Mouse (Mus musculus): ENCODE measurements around the gene Sgcd. TPM values are rescaled to one million over a fixed set of nuclear protein-coding genes. Genes with fewer than 3 reads are reported as not detected.
A peak's percentile ranks its signal among the peaks of the same experiment; 100 is the strongest.

The Sgcd gene
- polyA plus RNA-seq, 1 experiment from 2014 or later, result 3.0 TPM

GRCm38 (mm10) chr11:47073538-47073937 is 915.2 kb downstream of the Sgcd start:
- no peak overlapping the region for H3K27ac ChIP-seq (ENCODE audit: low read length)
- no peak for ATAC-seq (ENCODE audit: low read depth)
- no peak overlapping the region for H3K4me2 ChIP-seq (ENCODE audit: low read depth, low read length)
- H3K36me3 ChIP-seq (ENCODE audit: control insufficient read depth, insufficient read depth, low read length), result no peaks in the 10 kb centered on the region
- WGBS, result 29% methylated on average over 1 of the region's 1 CpGs
- no peak overlapping the region for H3K9ac ChIP-seq (ENCODE audit: low read length)
- H3K9me3 ChIP-seq (ENCODE audit: control insufficient read depth, low read length), result no peaks in the 10 kb centered on the region
- H3K27me3 ChIP-seq (ENCODE audit: control insufficient read depth, insufficient read depth, low read depth, low read length), result no peaks in the 10 kb centered on the region
- no peaks in the 10 kb centered on the region for H3K4me1 ChIP-seq (replicated peaks; ENCODE audit: control insufficient read depth, insufficient read depth, low read length)
- H3K4me3 ChIP-seq (ENCODE audit: low read length), result no peak overlapping the region

DNA sequence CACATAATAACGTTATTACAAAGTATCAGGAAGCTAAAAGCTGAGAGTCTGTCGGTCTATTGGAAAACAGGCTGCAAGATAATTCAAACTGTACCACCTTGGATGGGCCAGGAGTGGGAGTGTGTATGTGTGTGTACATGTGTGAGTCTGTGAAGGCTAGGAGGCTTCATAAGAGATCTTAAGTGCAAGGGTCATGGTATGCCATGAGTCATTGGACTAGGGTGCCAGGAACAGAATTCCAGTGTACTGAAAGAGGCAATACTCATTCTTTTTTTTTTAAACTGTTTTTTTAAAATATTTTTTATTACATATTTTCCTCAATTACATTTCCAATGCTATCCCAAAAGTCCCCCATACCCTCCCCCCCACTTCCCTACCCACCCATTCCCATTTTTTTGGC is 917.6 kb downstream of the Sgcd start:
- Histone ChIP-seq H3K36me3 (ENCODE audit: control insufficient read depth, insufficient read depth, low read length) (no peaks in the 10 kb centered on the region), H3K4me2 (ENCODE audit: low read depth, low read length) (no peak overlapping the region), H3K4me1 (replicated peaks; ENCODE audit: control insufficient read depth, insufficient read depth, low read length) (no peaks in the 10 kb centered on the region), H3K27ac (ENCODE audit: low read length) (no peak overlapping the region), H3K9ac (ENCODE audit: low read length) (no peak overlapping the region), H3K4me3 (ENCODE audit: low read length) (no peak overlapping the region), H3K9me3 (ENCODE audit: control insufficient read depth, low read length) (no peaks in the 10 kb centered on the region), H3K27me3 (ENCODE audit: control insufficient read depth, insufficient read depth, low read depth, low read length) (no peaks in the 10 kb centered on the region)
- 82% methylated on average over 2 of the region's 2 CpGs for WGBS
- no peak for ATAC-seq (ENCODE audit: low read depth)

DNA sequence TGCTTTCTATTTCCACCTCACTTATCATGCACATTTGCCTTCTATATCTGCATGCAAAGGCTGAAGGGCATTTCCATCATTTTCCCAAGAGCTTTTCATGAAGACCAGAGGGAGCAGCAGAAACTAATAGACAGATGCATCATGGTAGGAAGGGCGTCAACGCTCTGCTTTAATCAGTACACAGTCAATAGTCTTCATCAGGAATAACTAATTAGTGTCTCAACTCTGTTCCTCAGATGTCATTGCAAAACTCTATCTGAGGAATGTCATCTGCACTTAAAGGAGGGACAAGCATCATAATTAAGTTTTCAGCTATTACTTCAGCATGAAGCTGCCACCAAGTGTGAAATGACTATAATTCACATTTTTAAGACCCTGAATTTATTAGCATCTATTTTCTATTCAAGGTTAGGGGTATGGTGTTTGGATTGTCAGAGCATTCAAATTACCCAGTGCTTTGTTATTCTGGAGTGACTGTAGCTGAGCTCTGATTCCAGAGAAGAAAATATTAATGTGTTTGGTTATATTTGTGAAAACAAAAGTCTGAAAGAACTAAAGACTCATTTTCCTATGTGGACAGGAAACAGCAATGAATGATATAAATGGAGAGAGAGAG is 918.9 kb downstream of the Sgcd start:
- ATAC-seq (ENCODE audit: low read depth), result no peak
- WGBS, result 90% methylated on average over 2 of the region's 2 CpGs
- H3K27me3 ChIP-seq (ENCODE audit: control insufficient read depth, insufficient read depth, low read depth, low read length), result no peaks in the 10 kb centered on the region
- no peak overlapping the region for H3K4me2 ChIP-seq (ENCODE audit: low read depth, low read length)
- no peaks in the 10 kb centered on the region for H3K36me3 ChIP-seq (ENCODE audit: control insufficient read depth, insufficient read depth, low read length)
- H3K4me3 ChIP-seq (ENCODE audit: low read length), result no peak overlapping the region
- H3K27ac ChIP-seq (ENCODE audit: low read length), result no peak overlapping the region
- H3K9ac ChIP-seq (ENCODE audit: low read length), result no peak overlapping the region
- no peaks in the 10 kb centered on the region for H3K4me1 ChIP-seq (replicated peaks; ENCODE audit: control insufficient read depth, insufficient read depth, low read length)
- no peaks in the 10 kb centered on the region for H3K9me3 ChIP-seq (ENCODE audit: control insufficient read depth, low read length)

GRCm38 (mm10) chr11:47063690-47064089 is 925.1 kb downstream of the Sgcd start:
- 51% methylated on average over 4 of the region's 4 CpGs for WGBS
- no peak overlapping the region for H3K27ac ChIP-seq (ENCODE audit: low read length)
- H3K4me3 ChIP-seq (ENCODE audit: low read length), result no peak overlapping the region

GRCm38 (mm10) chr11:47050390-47050789 is 938.4 kb downstream of the Sgcd start:
- Histone ChIP-seq H3K27ac (ENCODE audit: low read length) (no peak overlapping the region), H3K4me3 (ENCODE audit: low read length) (no peak overlapping the region), H3K36me3 (ENCODE audit: control insufficient read depth, insufficient read depth, low read length) (no peaks in the 10 kb centered on the region), H3K9ac (ENCODE audit: low read length) (no peak overlapping the region), H3K9me3 (ENCODE audit: control insufficient read depth, low read length) (no peaks in the 10 kb centered on the region), H3K4me2 (ENCODE audit: low read depth, low read length) (no peak overlapping the region), H3K27me3 (ENCODE audit: control insufficient read depth, insufficient read depth, low read depth, low read length) (no peaks in the 10 kb centered on the region), H3K4me1 (replicated peaks; ENCODE audit: control insufficient read depth, insufficient read depth, low read length) (no peaks in the 10 kb centered on the region)
- no peak for ATAC-seq (ENCODE audit: low read depth)
- WGBS, result 43% methylated on average over 2 of the region's 2 CpGs

More at GRCm38 (mm10) chr11:47063690-47064089, 925.1 kb downstream of the Sgcd start:
- no peaks in the 10 kb centered on the region for H3K27me3 ChIP-seq (ENCODE audit: control insufficient read depth, insufficient read depth, low read depth, low read length)
- H3K9me3 ChIP-seq (ENCODE audit: control insufficient read depth, low read length), result no peaks in the 10 kb centered on the region
- no peak for ATAC-seq (ENCODE audit: low read depth)
- H3K9ac ChIP-seq (ENCODE audit: low read length), result no peak overlapping the region
- H3K4me2 ChIP-seq (ENCODE audit: low read depth, low read length), result no peak overlapping the region
- no peaks in the 10 kb centered on the region for H3K4me1 ChIP-seq (replicated peaks; ENCODE audit: control insufficient read depth, insufficient read depth, low read length)
- no peaks in the 10 kb centered on the region for H3K36me3 ChIP-seq (ENCODE audit: control insufficient read depth, insufficient read depth, low read length)

- Histone ChIP-seq H3K27ac (ENCODE audit: low read length) (no peak overlapping the region), H3K9me3 (ENCODE audit: control insufficient read depth, low read length) (no peaks in the 10 kb centered on the region), H3K36me3 (ENCODE audit: control insufficient read depth, insufficient read depth, low read length) (no peaks in the 10 kb centered on the region), H3K27me3 (ENCODE audit: control insufficient read depth, insufficient read depth, low read depth, low read length) (no peaks in the 10 kb centered on the region), H3K4me1 (replicated peaks; ENCODE audit: control insufficient read depth, insufficient read depth, low read length) (no peaks in the 10 kb centered on the region), H3K4me2 (ENCODE audit: low read depth, low read length) (no peak overlapping the region), H3K9ac (ENCODE audit: low read length) (no peak overlapping the region), H3K4me3 (ENCODE audit: low read length) (no peak overlapping the region)
- WGBS, result 75% methylated on average over 4 of the region's 4 CpGs
- ATAC-seq (ENCODE audit: low read depth), result no peak
Measured at GRCm38 (mm10) chr11:47049756-47050155, 939.0 kb downstream of the Sgcd start.

- Histone ChIP-seq H3K9me3 (ENCODE audit: control insufficient read depth, low read length) (no peaks in the 10 kb centered on the region), H3K27ac (ENCODE audit: low read length) (no peak overlapping the region), H3K4me2 (ENCODE audit: low read depth, low read length) (no peak overlapping the region), H3K9ac (ENCODE audit: low read length) (no peak overlapping the region), H3K27me3 (ENCODE audit: control insufficient read depth, insufficient read depth, low read depth, low read length) (no peaks in the 10 kb centered on the region), H3K4me3 (ENCODE audit: low read length) (no peak overlapping the region), H3K4me1 (replicated peaks; ENCODE audit: control insufficient read depth, insufficient read depth, low read length) (no peaks in the 10 kb centered on the region), H3K36me3 (ENCODE audit: control insufficient read depth, insufficient read depth, low read length) (no peaks in the 10 kb centered on the region)
- no peak for ATAC-seq (ENCODE audit: low read depth)
- WGBS, result 50% methylated on average over 5 of the region's 5 CpGs
Measured at GRCm38 (mm10) chr11:47032318-47032717, 956.5 kb downstream of the Sgcd start.

DNA sequence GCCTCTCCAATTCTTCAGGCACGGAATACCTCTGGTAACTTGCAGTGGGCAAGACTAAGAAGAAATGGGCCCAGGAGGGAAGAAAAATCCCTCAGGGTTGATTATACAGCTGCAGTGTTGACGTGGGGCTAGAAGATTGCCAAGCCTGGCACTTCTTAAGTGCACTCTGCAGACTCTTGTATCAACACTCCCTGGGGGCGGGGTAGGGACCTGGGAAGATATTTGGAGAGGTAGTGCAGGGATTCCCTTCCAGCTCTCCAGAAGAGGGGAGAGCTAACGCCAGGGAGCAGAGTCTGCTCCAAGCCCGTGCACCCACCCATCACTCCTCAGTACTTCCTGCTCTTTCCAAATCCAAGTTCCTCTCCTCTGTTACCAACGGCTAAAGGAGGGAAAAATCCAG is 967.9 kb downstream of the Sgcd start:
- ATAC-seq (ENCODE audit: low read depth), result peak; percentile 84
- Histone ChIP-seq H3K9me3 (ENCODE audit: control insufficient read depth, low read length) (no peaks in the 10 kb centered on the region), H3K9ac (ENCODE audit: low read length) (no peak overlapping the region), H3K27ac (ENCODE audit: low read length) (no peak overlapping the region), H3K4me2 (ENCODE audit: low read depth, low read length) (no peak overlapping the region), H3K4me1 (replicated peaks; ENCODE audit: control insufficient read depth, insufficient read depth, low read length) (0 out of 2 replicates have a peak, but pooled peaks cover 2% of the 10 kb centered on the region), H3K36me3 (ENCODE audit: control insufficient read depth, insufficient read depth, low read length) (no peaks in the 10 kb centered on the region), H3K27me3 (ENCODE audit: control insufficient read depth, insufficient read depth, low read depth, low read length) (no peaks in the 10 kb centered on the region), H3K4me3 (ENCODE audit: low read length) (no peak overlapping the region)
- 26% methylated on average over 6 of the region's 6 CpGs for WGBS

- 0 out of 2 replicates have a peak, but pooled peaks cover 2% of the 10 kb centered on the region for H3K4me1 ChIP-seq (replicated peaks; ENCODE audit: control insufficient read depth, insufficient read depth, low read length)
- H3K9me3 ChIP-seq (ENCODE audit: control insufficient read depth, low read length), result no peaks in the 10 kb centered on the region
- no peak overlapping the region for H3K4me3 ChIP-seq (ENCODE audit: low read length)
- no peak overlapping the region for H3K27ac ChIP-seq (ENCODE audit: low read length)
- no peak overlapping the region for H3K4me2 ChIP-seq (ENCODE audit: low read depth, low read length)
- ATAC-seq (ENCODE audit: low read depth), result no peak
- no peak overlapping the region for H3K9ac ChIP-seq (ENCODE audit: low read length)
- H3K36me3 ChIP-seq (ENCODE audit: control insufficient read depth, insufficient read depth, low read length), result no peaks in the 10 kb centered on the region
- H3K27me3 ChIP-seq (ENCODE audit: control insufficient read depth, insufficient read depth, low read depth, low read length), result no peaks in the 10 kb centered on the region
- WGBS, result 30% methylated on average over 2 of the region's 2 CpGs
Measured at GRCm38 (mm10) chr11:47018139-47018538, 970.6 kb downstream of the Sgcd start.

- no peaks in the 10 kb centered on the region for H3K36me3 ChIP-seq (ENCODE audit: control insufficient read depth, insufficient read depth, low read length)
- ATAC-seq (ENCODE audit: low read depth), result no peak
- H3K27ac ChIP-seq (ENCODE audit: low read length), result no peak overlapping the region
- 0 out of 2 replicates have a peak, but pooled peaks cover 2% of the 10 kb centered on the region for H3K4me1 ChIP-seq (replicated peaks; ENCODE audit: control insufficient read depth, insufficient read depth, low read length)
- H3K4me2 ChIP-seq (ENCODE audit: low read depth, low read length), result no peak overlapping the region
- H3K4me3 ChIP-seq (ENCODE audit: low read length), result no peak overlapping the region
- H3K9me3 ChIP-seq (ENCODE audit: control insufficient read depth, low read length), result no peaks in the 10 kb centered on the region
- WGBS, result 61% methylated on average over 2 of the region's 2 CpGs
- no peak overlapping the region for H3K9ac ChIP-seq (ENCODE audit: low read length)
- H3K27me3 ChIP-seq (ENCODE audit: control insufficient read depth, insufficient read depth, low read depth, low read length), result no peaks in the 10 kb centered on the region
Measured at GRCm38 (mm10) chr11:47015683-47016082, 973.1 kb downstream of the Sgcd start.

All from lung, embryonic 16.5 days (tissue).